Mouse (Mus musculus): ENCODE data around the gene Gm43191. TPM values are rescaled to one million over a fixed set of nuclear protein-coding genes. Genes with fewer than 3 reads are reported as not detected.

Gm43191 gene
- polyA plus RNA-seq, 1 experiment from 2014 or later: not detected

Other genes with a start within 250 kb of the Gm43191 start
- gene Rtca, start 173.1 kb downstream of the Gm43191 start, polyA plus RNA-seq (2015; fragmentation: Nextera tagmentation; extraction: Ambion mirVana): 44.1 and 48.6 TPM in 2 replicates
- gene Dbt, start 168.2 kb downstream of the Gm43191 start, polyA plus RNA-seq (2015; fragmentation: Nextera tagmentation; extraction: Ambion mirVana): 24.0 and 25.7 TPM in 2 replicates
- gene Lrrc39, start 118.3 kb downstream of the Gm43191 start, polyA plus RNA-seq (2015; fragmentation: Nextera tagmentation; extraction: Ambion mirVana): 29.7 and 35.8 TPM in 2 replicates
- 12.6 and 13.4 TPM in 2 replicates for gene Sass6, start 86.3 kb downstream of the Gm43191 start, polyA plus RNA-seq (2015; fragmentation: Nextera tagmentation; extraction: Ambion mirVana)
- gene Trmt13, start 66.7 kb downstream of the Gm43191 start, polyA plus RNA-seq (2015; fragmentation: Nextera tagmentation; extraction: Ambion mirVana): 17.5 and 18.3 TPM in 2 replicates
- 47.8 and 58.5 TPM in 2 replicates for gene Mfsd14a, start 18.6 kb downstream of the Gm43191 start, polyA plus RNA-seq (2015; fragmentation: Nextera tagmentation; extraction: Ambion mirVana)
- 7.9 and 11.2 TPM in 2 replicates for gene Slc35a3, start 31.6 kb upstream of the Gm43191 start, polyA plus RNA-seq (2015; fragmentation: Nextera tagmentation; extraction: Ambion mirVana)
- gene Agl, start 126.9 kb upstream of the Gm43191 start, polyA plus RNA-seq (2015; fragmentation: Nextera tagmentation; extraction: Ambion mirVana): 120 and 150 TPM in 2 replicates
- gene Frrs1, start 178.2 kb upstream of the Gm43191 start, polyA plus RNA-seq (2015; fragmentation: Nextera tagmentation; extraction: Ambion mirVana): 14.8 and 18.6 TPM in 2 replicates

Measured in heart, embryonic 15.5 days (tissue).